Mouse (Mus musculus) MEL (cell line): ENCODE results near the gene Mael. TPM values are rescaled to one million over a fixed set of nuclear protein-coding genes. Genes with fewer than 3 reads are reported as not detected.

Experiments
- DNase-seq: peaks from one replicate; pipeline ENCODE4 v3.0.0; 2011; ENCODE audit warnings: low read depth, low spot score
- H3K27ac ChIP-seq: 2 replicates; pipeline ENCODE4 v1.5.1; 2012; ENCODE audit warnings: low read depth, mild to moderate bottlenecking, control low read depth, low read length, moderate library complexity; ENCODE audit not compliant: control insufficient read depth
- H3K27me3 ChIP-seq, 2 experiments: fragments of 150-350 bp in 1 of 2; sonication (generic) in 1 of 2; 2 replicates each; pipeline ENCODE4 v1.6.1; 2012; ENCODE audit warnings: low read length in 2 of 2, mild to moderate bottlenecking in 2 of 2, improper control_type of control experiment in 1 of 2, moderate library complexity in 1 of 2; ENCODE audit not compliant: insufficient read depth in 2 of 2, control insufficient read depth in 1 of 2
- H3K36me3 ChIP-seq, 2 experiments: 2 replicates each; pipeline ENCODE4 v1.6.1; 2012 to 2014; ENCODE audit warnings: low read length in 2 of 2, improper control_type of control experiment in 1 of 2, inconsistent platforms in 1 of 2, mild to moderate bottlenecking in 1 of 2; ENCODE audit not compliant: insufficient read depth in 2 of 2, control insufficient read depth in 1 of 2
- H3K4me1 ChIP-seq, 2 experiments: fragments of 150-350 bp in 1 of 2; sonication (generic) in 1 of 2; 2 replicates each; pipeline ENCODE4 v1.6.1; 2012; ENCODE audit warnings: low read length in 2 of 2, improper control_type of control experiment in 1 of 2, mild to moderate bottlenecking in 1 of 2; ENCODE audit not compliant: insufficient read depth in 2 of 2, control insufficient read depth in 1 of 2
- H3K4me3 ChIP-seq, 2 experiments: fragments of 150-350 bp in 1 of 2; sonication (generic) in 1 of 2; 2 replicates each; pipeline ENCODE4 v1.5.1; 2012; ENCODE audit warnings: low read depth in 2 of 2, low read length in 2 of 2, mild to moderate bottlenecking in 2 of 2, moderate library complexity in 2 of 2, control low read depth in 1 of 2, improper control_type of control experiment in 1 of 2; ENCODE audit not compliant: control insufficient read depth in 1 of 2, insufficient read depth in 1 of 2
- H3K79me2 ChIP-seq: 2 replicates; pipeline ENCODE4 v1.6.1; 2012; ENCODE audit warnings: mild to moderate bottlenecking, low read length, moderate library complexity; ENCODE audit not compliant: control insufficient read depth, poor library complexity, insufficient read depth
- H3K9ac ChIP-seq: 2 replicates; pipeline ENCODE4 v1.6.1; 2012; ENCODE audit warnings: low read depth, mild to moderate bottlenecking, control low read depth, low read length, moderate library complexity; ENCODE audit not compliant: control insufficient read depth, poor library complexity, severe bottlenecking
- H3K9me3 ChIP-seq: fragments of 150-350 bp; sonication (generic); replicated peaks from 2 replicates; pipeline ENCODE4 v1.6.1; 2012; ENCODE audit warnings: mild to moderate bottlenecking, low read length, improper control_type of control experiment, moderate library complexity; ENCODE audit not compliant: insufficient read depth
- CHD2 ChIP-seq: IDR thresholded peaks from 2 replicates; pipeline ENCODE4 v1.6.1; 2011; ENCODE audit warnings: low read length, improper control_type of control experiment
- GABPA ChIP-seq: IDR thresholded peaks from 2 replicates; pipeline ENCODE4 v1.6.1; 2012; ENCODE audit warnings: low read depth, mild to moderate bottlenecking, inconsistent platforms, low read length, improper control_type of control experiment, moderate library complexity
- HCFC1 ChIP-seq: IDR thresholded peaks from 2 replicates; pipeline ENCODE4 v1.6.1; 2012; ENCODE audit warnings: low read depth, mild to moderate bottlenecking, inconsistent platforms, low read length, improper control_type of control experiment, moderate library complexity
- JUND ChIP-seq: IDR thresholded peaks from 2 replicates; pipeline ENCODE4 v1.6.1; 2011; ENCODE audit warnings: low read depth, mild to moderate bottlenecking, improper control_type of control experiment, low read length
- KAT2A ChIP-seq: conservative IDR thresholded peaks from 2 replicates; pipeline ENCODE4 v1.6.1; 2012; ENCODE audit warnings: low read depth, low read length, improper control_type of control experiment, inconsistent platforms
- MAX ChIP-seq: IDR thresholded peaks from 2 replicates; pipeline ENCODE4 v1.6.1; 2011; ENCODE audit warnings: low read length, improper control_type of control experiment
- NELFE ChIP-seq: IDR thresholded peaks from 2 replicates; pipeline ENCODE4 v1.6.1; 2011; ENCODE audit warnings: low read depth, low read length, improper control_type of control experiment
- NRF1 ChIP-seq: IDR thresholded peaks from 2 replicates; pipeline ENCODE4 v1.6.1; 2014; ENCODE audit warnings: low read depth, mild to moderate bottlenecking, inconsistent platforms, low read length, improper control_type of control experiment, moderate library complexity; ENCODE audit not compliant: poor library complexity, insufficient read depth, severe bottlenecking
- POLR2AphosphoS5 ChIP-seq: IDR thresholded peaks from 2 replicates; pipeline ENCODE4 v1.6.1; 2012; ENCODE audit warnings: low read depth, borderline replicate concordance, mild to moderate bottlenecking, inconsistent platforms, low read length, moderate library complexity, mixed read lengths
- SMC3 ChIP-seq: IDR thresholded peaks from 2 replicates; pipeline ENCODE4 v1.6.1; 2011; ENCODE audit warnings: low read depth, low read length, improper control_type of control experiment
- TBP ChIP-seq: IDR thresholded peaks from 2 replicates; pipeline ENCODE4 v1.8.0; 2011; ENCODE audit warnings: low read depth, low read length, improper control_type of control experiment
- TCF12 ChIP-seq: IDR thresholded peaks from 2 replicates; pipeline ENCODE4 v1.6.1; 2014; ENCODE audit warnings: low read depth, mild to moderate bottlenecking, inconsistent platforms, low read length, improper control_type of control experiment, moderate library complexity
- USF1 ChIP-seq: IDR thresholded peaks from 2 replicates; pipeline ENCODE4 v1.6.1; 2014; ENCODE audit warnings: low read depth, mild to moderate bottlenecking, inconsistent platforms, low read length, improper control_type of control experiment, moderate library complexity
- USF2 ChIP-seq, 2 experiments: IDR thresholded peaks; 2 replicates each; pipeline ENCODE4 v1.6.1; 2011 to 2012; ENCODE audit warnings: improper control_type of control experiment in 2 of 2, low read length in 2 of 2, borderline replicate concordance in 1 of 2, inconsistent platforms in 1 of 2, low read depth in 1 of 2, mild to moderate bottlenecking in 1 of 2; ENCODE audit not compliant: insufficient read depth in 1 of 2
- ZC3H11A ChIP-seq: IDR thresholded peaks from 2 replicates; pipeline ENCODE4 v1.6.1; 2012; ENCODE audit warnings: low read depth, mild to moderate bottlenecking, inconsistent platforms, low read length, improper control_type of control experiment
- ZKSCAN1 ChIP-seq: IDR thresholded peaks from 2 replicates; pipeline ENCODE4 v1.6.1; 2012; ENCODE audit warnings: low read depth, mild to moderate bottlenecking, inconsistent platforms, low read length, improper control_type of control experiment, moderate library complexity
- ZNF384 ChIP-seq: IDR thresholded peaks from 2 replicates; pipeline ENCODE4 v1.6.1; 2012; ENCODE audit warnings: low read depth, mild to moderate bottlenecking, inconsistent platforms, low read length, improper control_type of control experiment
- polyA plus RNA-seq, 2 experiments: library from polyadenylated mRNA; stranded (reverse) in 1 of 2; unstranded in 1 of 2; fragments of >175 nt in 1 of 2; fragments of >200 nt in 1 of 2; gene quantifications; 2 replicates each; pipeline versions ENCODE4 v1.2.1 to v1.2.4; 2012; ENCODE audit warnings: low replicate concordance in 2 of 2, low read depth in 1 of 2; ENCODE audit not compliant: insufficient read length in 2 of 2, insufficient read depth in 1 of 2, missing spikeins in 1 of 2
- total RNA-seq: library from RNA; depleted of rRNA; stranded (reverse); fragments of 300-350 nt; gene quantifications from 2 replicates; pipeline ENCODE4 v1.2.3, GENCODE M21; 2012

Gene Mael
- total and polyA plus RNA-seq, 3 experiments = not detected

DNA sequence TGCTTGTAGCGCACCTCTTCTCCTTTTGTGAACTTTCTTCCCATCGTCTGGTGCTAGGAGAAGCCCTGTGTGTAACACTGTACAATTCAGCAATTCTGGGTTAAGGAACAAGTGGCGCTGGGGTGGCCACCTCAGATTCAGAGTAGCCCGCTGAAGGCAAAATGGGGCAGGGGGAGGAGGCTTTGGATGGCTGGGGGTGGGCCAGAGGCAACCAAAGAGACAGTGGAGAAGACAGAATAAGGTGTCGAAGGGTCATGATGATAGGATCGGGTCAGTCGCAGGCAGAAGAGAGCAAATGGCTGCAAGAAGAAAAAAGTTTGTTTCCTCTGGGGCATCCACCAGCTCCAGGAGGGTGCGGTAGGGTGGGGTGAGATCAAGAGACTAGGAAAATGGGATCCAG is 16.5 kb upstream of the Mael start:
- DNase-seq = no peak
- H3K36me3 ChIP-seq = no peaks in the 10 kb centered on the region
- no peaks in the 10 kb centered on the region for H3K79me2 ChIP-seq
- no peak overlapping the region for H3K27ac ChIP-seq
- H3K27me3 ChIP-seq = no peaks in the 10 kb centered on the region; a peak in 1 of 4 replicates
- H3K4me1 ChIP-seq = no peaks in the 10 kb centered on the region
- H3K9ac ChIP-seq = no peak overlapping the region
- H3K9me3 ChIP-seq = no peaks in the 10 kb centered on the region
- no peak overlapping the region for H3K4me3 ChIP-seq
- TF ChIP-seq POLR2AphosphoS5 = no peak

GRCm38 (mm10) chr1:166253898-166254894 is 15.6 kb upstream of the Mael start, which contains the start of gene Ildr2:
Gene Ildr2, plus strand, starts transcription at chr1:166254139.
- Histone ChIP-seq H3K4me1 (no peaks in the 10 kb centered on the region), H3K4me3 (no peak within 1 kb of the TSS), H3K79me2 (no peaks in the 10 kb centered on the region), H3K27ac (no peak within 1 kb of the TSS), H3K36me3 (no peaks in the 10 kb centered on the region), H3K9ac (no peak within 1 kb of the TSS), H3K27me3 (no peaks in the 10 kb centered on the region; a peak in 1 of 4 replicates), H3K9me3 (no peaks in the 10 kb centered on the region)
- TF ChIP-seq USF1 = no peak
- TF ChIP-seq HCFC1 = no peak
- TF ChIP-seq TCF12 = no peak
- no peak for TF ChIP-seq USF2 (IDR thresholded peaks at IDR 0.05; ENCODE audit: borderline replicate concordance in 1 of 2, insufficient read depth in 1 of 2, low read depth in 1 of 2, low read length in 2 of 2)
- TF ChIP-seq ZNF384 = no peak
- no peak for TF ChIP-seq KAT2A
- no peak for TF ChIP-seq POLR2AphosphoS5
- TF ChIP-seq ZC3H11A = no peak
- no peak for TF ChIP-seq JUND
- TF ChIP-seq MAX = no peak
- no peak for DNase-seq

GRCm38 (mm10) chr1:166244285-166244684 is 5.7 kb upstream of the Mael start:
- Histone ChIP-seq H3K27me3 (no peaks in the 10 kb centered on the region), H3K36me3 (no peaks in the 10 kb centered on the region), H3K79me2 (no peaks in the 10 kb centered on the region), H3K27ac (no peak overlapping the region), H3K9me3 (no peaks in the 10 kb centered on the region), H3K9ac (no peak overlapping the region)
- peak; percentile 7 for DNase-seq
- TF ChIP-seq ZKSCAN1 (no peak), SMC3 (no peak), CHD2 (no peak), GABPA (no peak), POLR2AphosphoS5 (no peak), TBP (no peak), NRF1 (no peak), NELFE (no peak)
- TF ChIP-seq, all 39 proteins: peak for 0
- Histone ChIP-seq H3K4me3 (no peak overlapping the region), H3K4me1 (no peaks in the 10 kb centered on the region)
